Mouse (Mus musculus) kidney, adult 10 weeks (tissue): ENCODE measurements around the gene Phf14. TPM values are rescaled to one million over a fixed set of nuclear protein-coding genes. Genes with fewer than 3 reads are reported as not detected.

Experiments
- polyA plus RNA-seq: library from polyadenylated mRNA; stranded (reverse); fragments of 350-450 nt; fragmentation: Illumina TruSeq; extraction: RNeasy Lipid Tissue Mini Kit (QIAGEN cat#74804); gene quantifications from one replicate; pipeline ENCODE4 v1.2.3, GENCODE M21; 2014; ENCODE audit warnings: low read depth, low replicate concordance

The Phf14 gene
- 64.5 TPM for polyA plus RNA-seq

GRCm38 (mm10) chr6:11907269-11908032, at the start of gene Phf14, which contains the start of gene Ndufa4:
Phf14 (plus strand) TSS chr6:11907809.
Ndufa4 (minus strand) TSS chr6:11907497.

Other genes starting within 250 kb of the Phf14 start
- 3,706 TPM for gene Ndufa4, start 312 bp upstream of the Phf14 start, polyA plus RNA-seq